Mouse (Mus musculus): ENCODE results near the gene Zp3.

DNA sequence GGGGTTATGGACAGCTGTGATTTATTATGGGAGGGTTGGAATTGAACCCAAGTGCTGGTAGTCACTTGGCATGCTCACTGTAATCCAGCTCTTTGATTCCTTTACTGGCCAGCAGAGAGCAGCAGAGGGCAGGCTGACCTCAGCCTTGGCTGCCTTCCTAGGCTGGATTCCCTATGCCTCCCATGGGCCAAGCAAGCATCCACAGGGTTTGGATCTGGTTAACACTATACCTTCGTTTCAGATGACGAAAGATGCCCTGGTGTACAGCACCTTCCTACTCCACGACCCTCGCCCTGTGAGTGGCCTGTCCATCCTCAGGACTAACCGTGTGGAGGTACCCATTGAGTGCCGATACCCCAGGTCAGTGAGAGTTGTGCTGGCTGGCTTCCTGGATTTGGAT is 2.5 kb downstream of the Zp3 start:
- TF ChIP-seq GATA1 (IDR thresholded peaks at IDR 0.05; ENCODE audit: low read length), result no peak
- TF ChIP-seq TAL1 (IDR thresholded peaks at IDR 0.05; ENCODE audit: low read length), result no peak
